Mouse (Mus musculus): ENCODE results near the gene 1110008L16Rik.

DNA sequence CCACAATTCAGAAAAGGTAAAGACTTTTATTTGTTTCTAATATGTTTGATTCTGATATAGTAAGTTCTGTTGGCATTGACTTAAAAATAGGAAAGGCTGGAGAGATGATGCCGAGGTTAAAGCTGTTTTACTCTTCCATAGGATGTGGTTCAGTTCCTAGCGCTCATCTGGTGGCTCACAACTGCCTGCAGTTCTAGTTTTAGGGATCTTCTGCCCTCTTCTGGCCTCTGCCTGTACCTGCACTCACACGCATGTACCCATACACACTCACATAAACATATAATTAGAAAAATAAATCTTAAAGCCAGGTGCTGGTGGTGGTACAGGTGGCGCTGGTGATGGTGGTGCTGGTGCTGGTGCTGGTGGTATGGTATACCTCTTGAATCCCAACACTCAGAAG, 7.0 kb downstream of the 1110008L16Rik start:
- TF ChIP-seq CTCF (conservative IDR thresholded peaks at IDR 0.05; ENCODE audit: low read length), result peak; percentile 50
- TF ChIP-seq NANOG (IDR thresholded peaks at IDR 0.05; ENCODE audit: borderline replicate concordance, low read length), result no peak
